Mouse (Mus musculus) liver, adult 2 months (tissue): Measurements from ENCODE around the gene Pkd2l1. TPM values are rescaled to one million over a fixed set of nuclear protein-coding genes. Genes with fewer than 3 reads are reported as not detected.

ENCODE experiments used
- DNase-seq: peaks from one replicate; pipeline ENCODE4 v3.0.0-alpha.2; 2011; ENCODE audit warnings: low read depth, low spot score; ENCODE audit errors: extremely low read depth
- H3K27ac ChIP-seq: fragments of 200-500 bp; replicated peaks from 2 replicates; pipeline ENCODE4 v1.5.1; 2012; ENCODE audit warnings: low read depth, mild to moderate bottlenecking, control low read depth, inconsistent platforms, low read length; ENCODE audit not compliant: insufficient read depth
- H3K27me3 ChIP-seq: fragments of 200-500 bp; 2 replicates; pipeline ENCODE4 v1.6.1; 2012; ENCODE audit warnings: mild to moderate bottlenecking, moderate library complexity, low read length, inconsistent platforms; ENCODE audit not compliant: control insufficient read depth, insufficient read depth
- H3K36me3 ChIP-seq: fragments of 200-500 bp; 2 replicates; pipeline ENCODE4 v1.6.1; 2012; ENCODE audit warnings: low read length, inconsistent platforms; ENCODE audit not compliant: control insufficient read depth, insufficient read depth
- H3K4me1 ChIP-seq: fragments of 200-500 bp; 2 replicates; pipeline ENCODE4 v1.6.1; 2011; ENCODE audit warnings: low read length; ENCODE audit not compliant: control insufficient read depth, insufficient read depth
- H3K4me3 ChIP-seq: fragments of 200-500 bp; 2 replicates; pipeline ENCODE4 v1.5.1; 2011; ENCODE audit warnings: low read depth, mild to moderate bottlenecking, control low read depth, low read length, moderate library complexity; ENCODE audit not compliant: insufficient read depth
- H3K79me2 ChIP-seq: fragments of 200-500 bp; 2 replicates; pipeline ENCODE4 v1.6.1; 2012; ENCODE audit warnings: inconsistent platforms, mild to moderate bottlenecking, low read length, moderate library complexity; ENCODE audit not compliant: control insufficient read depth, insufficient read depth
- H3K9ac ChIP-seq: fragments of 200-500 bp; 2 replicates; pipeline ENCODE4 v1.6.1; 2012; ENCODE audit warnings: low read depth, mild to moderate bottlenecking, control low read depth, inconsistent platforms, low read length
- CTCF ChIP-seq: fragments of 200-500 bp; IDR thresholded peaks from 2 replicates; pipeline ENCODE4 v1.5.1; 2011; ENCODE audit warnings: low read depth, low read length, control low read depth
- POLR2A ChIP-seq: fragments of 200-500 bp; IDR thresholded peaks from 2 replicates; pipeline ENCODE4 v1.6.1; 2011; ENCODE audit warnings: low read length, control low read depth; ENCODE audit not compliant: insufficient read depth; ENCODE audit errors: extremely low read depth
- WGBS: fragments of 180-500 bp; shearing (Covaris S2); methylation state at CpG from one replicate; pipeline ENCODE4 v1.1.7; 2018; 5-methylcytosine and 5-hydroxymethylcytosine counted together
- polyA plus RNA-seq: library from polyadenylated mRNA; depleted of rRNA; stranded (reverse); fragments of >200 nt; gene quantifications from 2 replicates; pipeline ENCODE4 v1.2.3, GENCODE M21; 2012
- total RNA-seq: library from RNA; depleted of rRNA; stranded (reverse); fragments of >200 nt; gene quantifications from 2 replicates; pipeline ENCODE4 v1.2.3, GENCODE M21; 2014

Pkd2l1 gene
- total and polyA plus RNA-seq, 2 experiments = not detected

DNA sequence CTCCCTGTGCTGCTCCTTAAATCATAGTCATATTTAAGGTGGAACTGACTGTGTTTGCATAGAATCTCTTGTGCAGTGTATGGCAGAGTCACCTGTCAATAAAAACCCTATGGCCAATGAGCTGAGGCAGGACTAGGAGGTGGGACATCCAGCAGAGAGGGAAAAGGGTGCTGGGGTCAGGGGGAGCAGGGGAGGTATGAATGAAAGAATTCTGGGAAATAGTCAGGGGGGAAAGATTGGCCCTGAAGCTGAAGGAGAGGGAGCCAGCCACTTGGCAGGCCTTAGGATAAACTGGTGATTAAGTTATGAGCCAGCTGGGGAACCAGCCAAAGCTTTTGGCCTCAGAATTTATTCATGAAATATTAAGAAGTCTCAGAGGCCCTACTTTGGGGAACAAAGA lies 83.2 kb downstream of the Pkd2l1 start:
- peaks cover 33% of the 10 kb centered on the region for H3K4me1 ChIP-seq
- H3K36me3 ChIP-seq = peaks cover 11% of the 10 kb centered on the region
- no peaks in the 10 kb centered on the region for H3K27me3 ChIP-seq
- H3K27ac ChIP-seq = peak overlapping the region; percentile 50
- H3K79me2 ChIP-seq = peaks cover 12% of the 10 kb centered on the region; the same call in 1 of the 2 replicates
- no peak overlapping the region for H3K9ac ChIP-seq
- DNase-seq = peak; percentile 76
- TF ChIP-seq CTCF (no peak), POLR2A (no peak)
- no peak overlapping the region for H3K4me3 ChIP-seq

DNA sequence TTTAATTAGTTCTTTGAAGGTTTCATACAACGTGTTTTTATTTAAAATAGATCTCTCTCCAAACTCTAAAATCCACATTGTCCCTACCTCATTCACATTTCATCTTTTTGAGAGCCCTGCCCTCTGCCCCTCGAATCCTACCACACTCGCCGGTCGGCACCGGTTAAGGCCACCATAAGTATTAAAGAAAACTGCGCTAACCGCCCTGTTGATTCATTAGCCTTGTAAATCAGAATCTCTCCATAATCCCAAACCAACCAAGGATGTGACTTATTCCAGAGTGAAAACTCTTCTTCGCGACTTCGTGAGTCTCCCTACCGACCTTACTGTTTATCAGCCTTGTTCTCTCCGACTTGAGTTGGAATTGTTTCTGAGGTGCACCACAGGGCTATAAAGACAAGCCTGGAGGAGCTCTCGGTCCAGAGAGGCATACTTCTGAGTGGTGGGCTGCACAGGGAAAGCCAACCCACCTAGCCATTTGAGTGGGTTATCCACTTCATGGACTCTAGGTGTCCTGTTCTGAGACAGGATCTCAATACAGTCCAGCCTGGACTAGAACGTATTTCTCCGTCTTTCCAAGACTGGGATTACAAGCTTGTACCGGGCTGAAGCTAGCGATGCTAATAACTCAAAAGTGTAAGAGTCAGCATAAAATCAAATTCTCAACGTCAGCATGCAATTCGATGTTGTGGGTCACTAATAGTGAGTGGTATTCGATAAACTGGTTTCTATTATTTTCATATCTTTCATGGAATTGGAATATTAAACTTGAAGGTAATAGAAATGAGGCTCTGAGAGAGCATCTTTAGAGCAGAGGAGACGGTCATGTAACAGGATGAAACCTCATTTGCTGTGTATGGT lies 84.4 kb downstream of the Pkd2l1 start:
- H3K27me3 ChIP-seq = no peaks in the 10 kb centered on the region
- peak overlapping the region; percentile 63 for H3K9ac ChIP-seq
- H3K4me1 ChIP-seq = peaks cover 33% of the 10 kb centered on the region
- H3K36me3 ChIP-seq = peaks cover 9% of the 10 kb centered on the region; the same call in 1 of the 2 replicates
- no peak for DNase-seq
- peak overlapping the region; percentile 62 for H3K27ac ChIP-seq
- peak overlapping the region; percentile 90 for H3K4me3 ChIP-seq
- WGBS = 34% methylated on average over 22 of the region's 22 CpGs
- H3K79me2 ChIP-seq = peaks cover 14% of the 10 kb centered on the region; the same call in 1 of the 2 replicates
- no peak for TF ChIP-seq CTCF
- no peak for TF ChIP-seq POLR2A

GRCm38 (mm10) chr19:44106831-44107660 lies 85.2 kb downstream of the Pkd2l1 start, which contains the start of gene Chuk:
TSS of gene Chuk (minus strand) at chr19:44107480.
- H3K27ac ChIP-seq = peak within 1 kb of the TSS; percentile 69
- H3K27me3 ChIP-seq = no peaks in the 10 kb centered on the region
- H3K36me3 ChIP-seq = peaks cover 11% of the 10 kb centered on the region; the same call in 1 of the 2 replicates
- WGBS = under 1% methylated on average over 66 of the region's 67 CpGs
- H3K9ac ChIP-seq = peak within 1 kb of the TSS; percentile 97
- H3K79me2 ChIP-seq = peaks cover 16% of the 10 kb centered on the region; the same call in 1 of the 2 replicates
- H3K4me3 ChIP-seq = peak within 1 kb of the TSS; percentile 90
- DNase-seq = peak; percentile 90
- no peak for TF ChIP-seq CTCF
- peak; percentile 81 for TF ChIP-seq POLR2A
- peaks cover 33% of the 10 kb centered on the region for H3K4me1 ChIP-seq

GRCm38 (mm10) chr19:44104393-44104792 lies 87.8 kb downstream of the Pkd2l1 start:
- peaks cover 25% of the 10 kb centered on the region; the same call in 1 of the 2 replicates for H3K79me2 ChIP-seq
- no peak overlapping the region for H3K4me3 ChIP-seq
- H3K4me1 ChIP-seq = peaks cover 18% of the 10 kb centered on the region
- no peak overlapping the region for H3K27ac ChIP-seq
- TF ChIP-seq POLR2A = no peak
- no peak for TF ChIP-seq CTCF
- 77% methylated on average over 1 of the region's 1 CpGs for WGBS
- no peaks in the 10 kb centered on the region for H3K27me3 ChIP-seq
- no peak overlapping the region for H3K9ac ChIP-seq
- H3K36me3 ChIP-seq = peaks cover 26% of the 10 kb centered on the region
- DNase-seq = no peak

DNA sequence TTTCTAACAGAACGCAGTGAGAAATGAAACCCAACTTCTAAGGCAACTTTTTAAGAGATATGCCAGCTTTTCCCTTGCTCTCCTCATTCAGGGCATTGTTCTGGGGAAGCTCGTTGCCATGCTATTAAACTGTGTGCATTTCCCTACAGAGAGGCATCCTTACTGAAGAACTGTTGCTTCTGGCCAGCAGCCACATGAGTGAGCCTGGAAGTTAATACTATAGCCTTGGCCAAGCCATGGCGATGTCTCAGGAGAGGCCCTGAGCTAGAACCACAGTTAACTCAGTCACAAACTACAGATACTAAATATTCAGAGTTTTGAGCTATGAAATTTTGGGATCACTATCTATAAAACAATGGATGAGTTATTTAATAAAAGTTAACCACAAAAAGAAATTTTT lies 89.2 kb downstream of the Pkd2l1 start:
- Histone ChIP-seq H3K27me3 (no peaks in the 10 kb centered on the region), H3K27ac (no peak overlapping the region), H3K9ac (no peak overlapping the region), H3K36me3 (peaks cover 36% of the 10 kb centered on the region), H3K4me1 (peaks cover 13% of the 10 kb centered on the region), H3K79me2 (peaks cover 26% of the 10 kb centered on the region; the same call in 1 of the 2 replicates), H3K4me3 (no peak overlapping the region)
- TF ChIP-seq CTCF (no peak), POLR2A (no peak)
- WGBS = 78% methylated on average over 3 of the region's 3 CpGs
- no peak for DNase-seq
